Mouse (Mus musculus): ENCODE measurements around the gene Actn1.

- no peak for TF ChIP-seq POLR2A (IDR thresholded peaks at IDR 0.05; ENCODE audit: low read depth, low read length)
- no peak for TF ChIP-seq CTCF (IDR thresholded peaks at IDR 0.05; ENCODE audit: borderline replicate concordance, insufficient read depth, low read length)
These were observed 109.5 kb downstream of the Actn1 start for GRCm38 (mm10) chr12:80150624-80151023.
